Mouse (Mus musculus) gonadal fat pad, adult 2 months (tissue): ENCODE measurements around the gene Dgki. TPM values are rescaled to one million over a fixed set of nuclear protein-coding genes. Genes with fewer than 3 reads are reported as not detected.

Experiments used
- DNase-seq: peaks from one replicate; pipeline ENCODE4 v3.0.0-alpha.2; 2012; ENCODE audit warnings: low read depth
- polyA plus RNA-seq: library from polyadenylated mRNA; depleted of rRNA; stranded (reverse); fragments of >200 nt; gene quantifications from 2 replicates; pipeline ENCODE4 v1.2.3, GENCODE M21; 2012; rRNA removed

Gene Dgki
- 3.3 and 3.4 TPM in 2 replicates for polyA plus RNA-seq

GRCm38 (mm10) chr6:37299562-37300390 is at the start of gene Dgki:
Gene Dgki, minus strand, starts transcription at chr6:37300184.
- DNase-seq, result no peak

GRCm38 (mm10) chr6:37347606-37348005 is 47.6 kb upstream of the Dgki start:
- peak; percentile 42 for DNase-seq

DNA sequence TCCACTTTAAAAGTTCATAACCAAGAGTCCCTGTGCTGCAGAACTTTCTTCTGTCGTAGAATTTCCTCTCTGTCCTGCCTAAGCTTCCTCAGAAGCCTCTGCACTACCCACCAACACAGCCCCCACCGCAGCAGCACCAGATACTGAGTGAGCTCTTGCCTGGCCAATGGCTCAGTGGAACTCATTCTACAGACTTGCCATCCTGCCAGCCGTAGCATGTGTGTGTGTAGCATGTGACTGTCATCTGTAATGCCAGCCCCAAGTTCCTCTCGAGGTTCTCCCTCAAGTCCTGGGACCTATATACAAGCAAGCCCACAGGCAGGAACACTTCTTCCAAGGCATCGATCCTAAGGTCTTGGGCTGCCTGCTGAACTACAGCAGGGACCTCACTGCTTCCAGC is 38.1 kb upstream of the Dgki start:
- no peak for DNase-seq

DNA sequence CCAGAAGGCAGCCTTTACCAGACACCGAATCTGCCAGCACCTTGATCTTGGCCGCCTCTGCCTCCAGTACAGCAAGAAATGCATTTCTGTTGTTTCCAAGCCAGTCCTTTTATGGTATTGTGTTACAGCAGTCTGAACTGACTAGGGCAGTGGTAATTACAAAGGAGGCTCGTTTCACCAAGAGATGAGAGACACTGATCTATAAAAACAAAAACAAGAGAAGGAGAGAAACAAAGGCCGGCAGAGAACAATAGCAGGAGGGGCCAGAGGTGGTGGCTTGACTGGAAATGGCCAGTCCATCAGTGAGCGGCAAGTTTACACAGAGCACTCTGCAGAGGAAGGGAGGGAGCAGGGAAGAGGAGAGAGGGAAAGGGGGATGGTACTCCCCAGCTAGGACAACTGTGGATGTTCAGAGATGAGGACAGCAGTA is 36.9 kb upstream of the Dgki start:
- no peak for DNase-seq

DNA sequence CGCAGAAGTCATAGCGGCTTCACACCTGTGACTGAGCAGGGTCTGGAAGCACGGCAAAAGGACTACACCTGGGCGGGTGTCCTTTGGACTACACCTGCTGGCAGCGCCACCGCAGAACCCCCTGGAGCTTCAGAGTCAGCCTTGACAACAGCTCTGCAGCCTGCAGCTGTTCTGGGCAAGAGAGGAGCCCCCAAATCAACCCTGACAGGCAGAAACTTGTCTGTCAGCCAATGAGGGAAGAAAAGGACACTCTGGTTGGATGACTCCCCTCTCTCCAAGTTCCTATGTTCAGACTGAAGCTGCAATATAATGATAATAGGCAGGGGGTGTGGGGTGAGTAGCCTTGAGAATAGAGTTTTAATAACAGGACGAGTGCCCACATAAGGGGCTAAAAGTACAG is 36.4 kb upstream of the Dgki start:
- DNase-seq, result no peak

DNA sequence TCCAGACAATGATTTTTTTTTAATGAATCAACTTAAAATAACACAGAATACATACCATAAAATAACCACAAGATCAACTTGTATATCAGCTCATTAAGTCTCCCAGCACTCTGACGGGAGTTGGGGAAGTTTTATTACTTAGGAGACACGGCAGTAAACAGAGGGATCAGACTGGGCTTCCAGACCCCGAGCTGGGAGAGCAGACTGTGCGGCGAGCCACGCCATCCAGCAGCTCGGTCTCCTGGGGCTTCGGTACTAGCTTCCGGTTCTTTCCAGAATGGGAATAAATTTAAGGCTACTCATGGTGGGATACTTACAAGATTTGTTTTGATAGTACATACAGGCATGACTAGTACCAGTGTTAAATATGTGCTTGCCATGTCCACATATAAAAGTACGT is 32.9 kb upstream of the Dgki start:
- no peak for DNase-seq

GRCm38 (mm10) chr6:37329901-37330864 is 30.2 kb upstream of the Dgki start:
- no peak for DNase-seq

- DNase-seq, result no peak
Measured at GRCm38 (mm10) chr6:37329376-37329775, 29.4 kb upstream of the Dgki start.

GRCm38 (mm10) chr6:37328671-37329070 is 28.7 kb upstream of the Dgki start:
- no peak for DNase-seq

DNA sequence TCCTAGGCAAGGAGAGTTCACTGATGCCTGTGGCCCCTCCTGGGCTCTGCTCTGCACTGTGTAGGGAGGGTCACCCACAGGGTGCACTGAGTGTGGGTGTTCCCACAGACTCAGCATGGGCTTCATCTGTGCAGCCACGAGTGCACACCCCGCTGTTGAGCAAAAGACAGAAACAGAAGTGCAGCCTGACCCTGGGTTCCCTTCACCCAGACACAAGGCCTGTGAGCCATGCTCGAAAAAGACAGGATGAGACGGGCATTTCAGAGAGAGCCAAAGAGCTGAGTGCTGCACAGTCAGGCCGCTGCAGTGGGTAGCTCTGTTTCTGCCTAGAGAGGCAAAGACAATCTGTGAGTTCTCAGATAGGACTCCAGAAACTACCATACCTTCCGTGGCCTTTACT is 27.5 kb upstream of the Dgki start:
- no peak for DNase-seq

- no peak for DNase-seq
Measured at GRCm38 (mm10) chr6:37326603-37326955, 26.6 kb upstream of the Dgki start.

GRCm38 (mm10) chr6:37325906-37326602 is 26.1 kb upstream of the Dgki start:
- no peak for DNase-seq

GRCm38 (mm10) chr6:37325076-37325475 is 25.1 kb upstream of the Dgki start:
- no peak for DNase-seq

DNA sequence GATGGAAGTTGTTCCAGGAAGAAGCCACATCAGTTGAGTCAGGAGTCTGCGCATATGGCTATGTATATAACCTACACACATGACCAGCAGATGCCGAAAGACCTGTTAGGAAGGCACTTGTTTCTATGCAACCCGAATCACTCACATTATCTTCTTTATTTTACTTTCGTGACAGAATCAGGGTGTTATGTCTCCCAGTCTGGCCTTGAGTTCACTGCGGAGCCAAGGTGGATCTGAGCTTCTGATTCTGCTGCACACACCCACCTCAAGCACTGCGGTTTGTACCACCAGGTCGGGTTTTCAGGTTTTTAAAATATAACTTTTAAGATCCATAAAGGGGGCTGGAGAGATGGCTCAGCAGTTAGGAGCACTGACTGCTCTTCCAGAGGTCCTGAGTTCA is 22.7 kb upstream of the Dgki start:
- no peak for DNase-seq

GRCm38 (mm10) chr6:37322088-37322487 is 22.1 kb upstream of the Dgki start:
- no peak for DNase-seq

DNA sequence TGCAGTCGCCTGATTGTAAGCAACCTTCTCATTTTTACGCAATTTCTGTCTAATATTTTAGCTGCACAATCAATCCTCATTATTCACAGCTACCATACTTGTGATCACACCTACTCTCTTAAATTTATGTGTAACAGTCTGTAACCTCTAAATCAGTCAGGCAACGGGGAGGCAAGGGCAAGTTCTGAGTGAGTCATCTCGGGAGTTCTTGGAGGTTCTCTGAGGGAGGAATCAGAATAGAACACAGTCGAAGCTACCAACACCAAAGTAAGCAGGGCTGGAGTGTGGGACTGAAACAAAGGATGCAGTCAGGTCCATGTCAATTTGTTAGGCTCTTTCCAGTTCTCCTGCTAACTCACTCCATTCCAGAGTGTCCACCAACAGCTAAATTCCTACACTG is 17.9 kb upstream of the Dgki start:
- no peak for DNase-seq

DNA sequence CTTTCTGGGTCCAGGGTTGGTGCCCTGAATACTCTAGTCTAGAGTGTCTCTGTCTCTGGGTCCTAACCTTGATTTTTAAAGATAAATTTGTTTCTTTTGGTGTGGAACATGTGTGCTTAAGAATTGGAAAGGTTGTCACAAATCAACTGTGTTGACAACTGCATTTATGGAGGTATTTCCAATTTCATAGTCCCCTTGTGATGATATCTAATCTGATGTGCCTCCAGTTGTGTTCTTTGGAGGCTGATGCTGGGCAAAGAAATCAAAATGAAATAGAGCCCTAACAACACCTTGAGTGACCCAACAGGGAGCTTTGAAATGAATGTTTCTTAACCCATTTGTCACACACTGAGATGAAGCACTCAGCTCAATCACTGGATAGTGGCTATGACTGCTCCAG is 15.5 kb upstream of the Dgki start:
- peak; percentile 60 for DNase-seq

- no peak for DNase-seq
Measured at GRCm38 (mm10) chr6:37310601-37311000, 10.6 kb upstream of the Dgki start.

- DNase-seq, result no peak
Measured at GRCm38 (mm10) chr6:37306616-37307015, 6.6 kb upstream of the Dgki start.

GRCm38 (mm10) chr6:37300492-37300891 is 508 bp upstream of the Dgki start:
- no peak for DNase-seq

GRCm38 (mm10) chr6:37298982-37299381 is 1.0 kb downstream of the Dgki start:
- peak; percentile 95 for DNase-seq
